Mouse (Mus musculus): ENCODE measurements around the gene Meiob. TPM values are rescaled to one million over a fixed set of nuclear protein-coding genes. Genes with fewer than 3 reads are reported as not detected.

The Meiob gene
- polyA plus RNA-seq, 1 experiment from 2014 or later, result not detected

DNA sequence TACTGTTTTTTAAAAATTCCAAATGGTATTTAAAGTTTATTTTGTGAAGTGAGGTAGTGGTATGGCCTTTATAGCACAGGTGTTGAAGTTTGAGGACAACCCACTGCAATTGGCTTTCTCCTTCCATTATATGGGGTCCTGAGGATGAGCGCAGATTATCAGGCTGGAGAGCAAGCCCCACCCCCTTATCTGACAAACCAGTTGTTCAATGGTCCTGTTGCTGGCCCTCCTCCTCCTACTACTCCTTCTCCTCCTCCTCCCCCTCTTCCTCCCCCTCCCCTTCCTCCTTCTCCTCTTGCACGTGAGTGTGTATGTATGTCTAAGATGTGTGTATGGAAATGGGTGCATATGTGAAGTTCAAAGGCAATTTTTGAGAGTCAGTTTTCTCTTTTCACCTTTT, 8.1 kb downstream of the Meiob start:
- no peak for ATAC-seq (ENCODE audit: insufficient number of reproducible peaks, insufficient read depth, low FRiP score, low read depth)

DNA sequence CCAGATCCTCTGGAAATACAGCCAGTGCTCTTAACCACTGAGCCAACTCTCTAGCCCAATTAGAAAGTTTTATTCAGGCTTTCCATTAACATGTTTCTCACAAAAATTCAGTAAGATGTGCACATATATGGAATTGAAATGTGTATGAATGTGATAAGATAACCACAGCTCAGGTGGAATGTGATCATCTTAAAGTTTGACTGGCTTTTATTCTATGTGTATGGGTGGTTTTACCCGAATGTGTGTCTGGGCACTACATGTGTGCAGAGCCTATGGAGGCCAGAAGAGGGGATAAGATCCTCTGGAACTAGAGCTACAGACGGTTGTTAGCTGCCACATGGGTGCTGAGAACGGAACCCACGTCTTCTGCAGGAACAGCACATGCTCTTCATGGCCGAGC, 11.2 kb downstream of the Meiob start:
- 80% methylated on average over 5 of the region's 5 CpGs for WGBS
- Histone ChIP-seq H3K4me2 (replicated peaks; ENCODE audit: low read depth, low read length) (no peak overlapping the region), H3K36me3 (ENCODE audit: control insufficient read depth, insufficient read depth, low read length) (no peaks in the 10 kb centered on the region), H3K27me3 (ENCODE audit: control insufficient read depth, insufficient read depth, low read length) (no peaks in the 10 kb centered on the region), H3K9ac (replicated peaks; ENCODE audit: low read depth, low read length) (no peak overlapping the region), H3K4me3 (ENCODE audit: low read depth, low read length) (no peak overlapping the region), H3K9me3 (ENCODE audit: control insufficient read depth, low read depth, low read length) (no peaks in the 10 kb centered on the region), H3K27ac (ENCODE audit: low read length) (no peak overlapping the region), H3K4me1 (ENCODE audit: control insufficient read depth, insufficient read depth, low read length) (no peaks in the 10 kb centered on the region)
- no peak for ATAC-seq (ENCODE audit: insufficient number of reproducible peaks, insufficient read depth, low FRiP score, low read depth)

More for the DNA sequence above, 8.1 kb downstream of the Meiob start:
- Histone ChIP-seq H3K36me3 (ENCODE audit: control insufficient read depth, insufficient read depth, low read length) (no peaks in the 10 kb centered on the region), H3K27me3 (ENCODE audit: control insufficient read depth, insufficient read depth, low read length) (no peaks in the 10 kb centered on the region), H3K4me3 (ENCODE audit: low read depth, low read length) (no peak overlapping the region), H3K9ac (replicated peaks; ENCODE audit: low read depth, low read length) (no peak overlapping the region), H3K9me3 (ENCODE audit: control insufficient read depth, low read depth, low read length) (no peaks in the 10 kb centered on the region), H3K27ac (ENCODE audit: low read length) (no peak overlapping the region), H3K4me2 (replicated peaks; ENCODE audit: low read depth, low read length) (no peak overlapping the region), H3K4me1 (ENCODE audit: control insufficient read depth, insufficient read depth, low read length) (no peaks in the 10 kb centered on the region)
- 26% methylated on average over 2 of the region's 2 CpGs for WGBS

DNA sequence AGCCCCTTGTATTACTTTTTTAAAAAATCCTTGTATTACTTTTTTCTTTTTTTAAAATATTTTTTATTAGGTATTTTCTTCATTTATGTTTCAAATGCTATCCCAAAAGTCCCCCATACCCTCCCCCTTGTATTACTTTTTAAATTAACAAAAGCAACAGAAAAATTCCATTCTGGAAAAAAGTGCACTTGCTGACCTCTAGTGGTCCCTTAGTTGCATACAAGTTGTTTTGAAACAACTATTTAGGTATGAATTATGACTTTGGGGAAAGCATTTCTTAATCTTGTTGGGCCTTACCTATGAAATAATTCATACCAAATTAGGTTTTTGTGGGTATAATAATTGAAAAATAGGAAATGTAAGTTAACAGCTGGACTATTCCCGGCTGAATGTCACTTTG, 13.4 kb downstream of the Meiob start:
- WGBS, result 38% methylated on average over 1 of the region's 1 CpGs
- no peaks in the 10 kb centered on the region for H3K4me1 ChIP-seq (ENCODE audit: control insufficient read depth, insufficient read depth, low read length)

DNA sequence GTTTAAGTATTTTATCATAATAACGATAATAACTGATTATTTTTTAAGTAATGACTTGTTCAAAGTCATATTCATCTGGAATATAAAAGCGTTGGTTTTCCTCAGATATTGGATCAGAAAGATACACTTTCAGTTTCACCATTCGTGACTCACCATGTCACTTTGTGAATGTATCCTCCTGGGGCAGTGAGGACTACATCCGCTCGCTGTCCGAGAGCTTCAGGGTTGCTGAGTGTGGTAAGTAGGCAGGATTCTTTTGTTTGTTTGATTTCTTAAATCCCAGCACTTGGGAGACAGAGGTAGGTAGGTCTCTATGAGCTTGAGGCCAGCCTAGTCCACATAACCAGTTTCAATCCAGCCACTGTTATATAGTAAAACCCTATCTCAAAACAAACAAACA, 14.1 kb downstream of the Meiob start:
- Histone ChIP-seq H3K27me3 (ENCODE audit: control insufficient read depth, insufficient read depth, low read length) (no peaks in the 10 kb centered on the region), H3K4me2 (replicated peaks; ENCODE audit: low read depth, low read length) (no peak overlapping the region), H3K9me3 (ENCODE audit: control insufficient read depth, low read depth, low read length) (no peaks in the 10 kb centered on the region), H3K27ac (ENCODE audit: low read length) (no peak overlapping the region), H3K36me3 (ENCODE audit: control insufficient read depth, insufficient read depth, low read length) (no peaks in the 10 kb centered on the region), H3K4me3 (ENCODE audit: low read depth, low read length) (no peak overlapping the region), H3K9ac (replicated peaks; ENCODE audit: low read depth, low read length) (no peak overlapping the region), H3K4me1 (ENCODE audit: control insufficient read depth, insufficient read depth, low read length) (no peaks in the 10 kb centered on the region)
- 47% methylated on average over 6 of the region's 6 CpGs for WGBS
- ATAC-seq (ENCODE audit: insufficient number of reproducible peaks, insufficient read depth, low FRiP score, low read depth), result no peak

More for the DNA sequence above, 13.4 kb downstream of the Meiob start:
- H3K4me2 ChIP-seq (replicated peaks; ENCODE audit: low read depth, low read length), result no peak overlapping the region
- H3K9me3 ChIP-seq (ENCODE audit: control insufficient read depth, low read depth, low read length), result no peaks in the 10 kb centered on the region
- ATAC-seq (ENCODE audit: insufficient number of reproducible peaks, insufficient read depth, low FRiP score, low read depth), result no peak
- no peak overlapping the region for H3K4me3 ChIP-seq (ENCODE audit: low read depth, low read length)
- no peaks in the 10 kb centered on the region for H3K27me3 ChIP-seq (ENCODE audit: control insufficient read depth, insufficient read depth, low read length)
- no peak overlapping the region for H3K27ac ChIP-seq (ENCODE audit: low read length)
- no peaks in the 10 kb centered on the region for H3K36me3 ChIP-seq (ENCODE audit: control insufficient read depth, insufficient read depth, low read length)
- no peak overlapping the region for H3K9ac ChIP-seq (replicated peaks; ENCODE audit: low read depth, low read length)

DNA sequence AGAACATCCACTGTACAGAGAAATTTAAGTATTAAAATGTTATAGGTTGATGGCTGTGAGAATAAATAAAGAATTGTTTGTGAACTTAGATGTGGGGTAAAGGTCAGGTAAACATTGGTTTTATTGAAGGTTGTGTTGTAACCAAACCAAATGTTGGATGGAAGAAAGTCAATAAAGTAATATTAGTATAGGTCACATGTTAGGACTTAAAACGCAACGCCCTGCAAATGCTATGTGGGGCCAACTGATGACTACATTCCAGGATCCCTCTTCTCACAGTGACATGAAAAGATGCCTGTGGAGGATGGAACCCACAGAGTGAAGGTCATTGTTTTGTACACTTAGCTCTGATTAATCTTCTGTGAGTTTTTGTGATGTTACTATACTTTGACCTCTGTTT, 15.4 kb downstream of the Meiob start:
- no peaks in the 10 kb centered on the region for H3K36me3 ChIP-seq (ENCODE audit: control insufficient read depth, insufficient read depth, low read length)
- no peak overlapping the region for H3K9ac ChIP-seq (replicated peaks; ENCODE audit: low read depth, low read length)
- H3K4me1 ChIP-seq (ENCODE audit: control insufficient read depth, insufficient read depth, low read length), result no peaks in the 10 kb centered on the region
- no peak overlapping the region for H3K4me2 ChIP-seq (replicated peaks; ENCODE audit: low read depth, low read length)
- H3K4me3 ChIP-seq (ENCODE audit: low read depth, low read length), result no peak overlapping the region
- no peak for ATAC-seq (ENCODE audit: insufficient number of reproducible peaks, insufficient read depth, low FRiP score, low read depth)
- 47% methylated on average over 2 of the region's 2 CpGs for WGBS
- H3K27me3 ChIP-seq (ENCODE audit: control insufficient read depth, insufficient read depth, low read length), result no peaks in the 10 kb centered on the region
- H3K27ac ChIP-seq (ENCODE audit: low read length), result no peak overlapping the region
- H3K9me3 ChIP-seq (ENCODE audit: control insufficient read depth, low read depth, low read length), result no peaks in the 10 kb centered on the region

DNA sequence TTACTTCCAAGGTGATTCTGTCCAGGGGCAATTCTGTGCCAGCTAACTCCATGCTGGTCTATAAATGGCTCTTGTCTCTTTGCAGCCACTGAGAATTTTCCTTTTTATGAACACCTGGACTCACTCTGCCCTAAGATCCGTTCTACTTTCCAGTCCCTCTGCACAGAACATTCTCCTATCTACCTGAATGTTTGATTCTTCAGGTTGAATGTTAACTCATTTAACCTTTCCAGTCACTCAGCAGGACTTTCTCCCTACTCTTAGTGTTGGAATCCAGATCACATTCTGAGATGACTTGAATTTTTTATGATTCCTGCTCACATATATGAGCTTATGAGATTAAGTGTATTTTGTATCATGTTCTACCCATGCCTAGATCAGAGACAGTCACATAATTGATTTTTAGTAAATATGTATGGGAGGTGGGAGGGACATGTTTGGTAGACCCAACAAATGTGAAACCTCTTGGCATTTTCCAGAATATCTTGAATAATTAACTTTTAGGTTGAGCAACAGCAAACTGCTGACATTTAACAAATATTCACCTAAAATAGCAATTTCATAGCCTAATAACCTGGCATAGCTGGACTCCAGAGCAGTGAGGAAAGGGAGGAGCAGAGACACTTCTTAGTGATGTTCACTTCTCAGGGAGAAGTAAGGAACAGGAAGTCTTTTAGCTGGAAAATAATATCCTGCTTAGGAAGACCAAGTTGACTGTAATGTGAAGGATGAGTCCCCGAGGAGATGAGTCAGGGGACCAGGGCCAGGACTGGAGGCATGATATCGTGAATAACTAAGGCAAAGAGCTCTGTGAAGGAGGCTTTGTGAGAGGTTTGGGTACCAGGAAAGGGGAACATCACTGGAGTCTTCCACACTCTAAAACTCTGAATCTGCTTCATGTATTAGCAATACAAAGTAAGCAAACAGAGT, 17.5 kb downstream of the Meiob start:
- H3K27me3 ChIP-seq (ENCODE audit: control insufficient read depth, insufficient read depth, low read length), result no peaks in the 10 kb centered on the region
- H3K27ac ChIP-seq (ENCODE audit: low read length), result no peak overlapping the region
- H3K9me3 ChIP-seq (ENCODE audit: control insufficient read depth, low read depth, low read length), result no peaks in the 10 kb centered on the region
- WGBS, result 49% methylated on average over 3 of the region's 3 CpGs
- no peaks in the 10 kb centered on the region for H3K36me3 ChIP-seq (ENCODE audit: control insufficient read depth, insufficient read depth, low read length)
- no peak overlapping the region for H3K4me3 ChIP-seq (ENCODE audit: low read depth, low read length)
- H3K4me2 ChIP-seq (replicated peaks; ENCODE audit: low read depth, low read length), result no peak overlapping the region
- no peak for ATAC-seq (ENCODE audit: insufficient number of reproducible peaks, insufficient read depth, low FRiP score, low read depth)
- no peaks in the 10 kb centered on the region for H3K4me1 ChIP-seq (ENCODE audit: control insufficient read depth, insufficient read depth, low read length)
- H3K9ac ChIP-seq (replicated peaks; ENCODE audit: low read depth, low read length), result no peak overlapping the region

DNA sequence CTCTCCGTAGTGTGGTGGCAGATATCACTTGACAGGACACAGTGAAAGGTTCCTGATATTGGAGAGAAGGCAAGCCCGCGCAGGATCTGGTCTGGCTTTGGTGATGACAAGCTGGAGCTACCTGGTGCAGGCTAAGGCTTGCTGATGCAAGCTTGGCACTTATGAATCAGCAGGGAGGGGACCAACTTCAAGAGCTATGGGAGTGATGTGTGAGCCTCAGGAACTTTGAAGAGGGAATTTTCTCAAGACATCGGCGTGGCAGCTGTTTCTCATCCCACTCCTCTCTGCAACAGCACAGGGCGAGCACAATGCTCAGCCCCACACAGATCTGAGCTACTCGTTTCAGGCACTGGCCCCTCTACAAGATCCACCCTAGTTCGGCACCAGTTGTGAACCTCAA, 35.8 kb downstream of the Meiob start, which contains the start of gene Hagh:
Gene Hagh (plus strand): TSS at position 302 of the 400 bp plus-strand sequence.
- no peaks in the 10 kb centered on the region for H3K9me3 ChIP-seq (ENCODE audit: control insufficient read depth, low read depth, low read length)
- no peaks in the 10 kb centered on the region for H3K36me3 ChIP-seq (ENCODE audit: control insufficient read depth, insufficient read depth, low read length)
- no peak within 1 kb of the TSS for H3K9ac ChIP-seq (replicated peaks; ENCODE audit: low read depth, low read length)
- H3K27me3 ChIP-seq (ENCODE audit: control insufficient read depth, insufficient read depth, low read length), result no peaks in the 10 kb centered on the region
- ATAC-seq (ENCODE audit: insufficient number of reproducible peaks, insufficient read depth, low FRiP score, low read depth), result no peak
- 56% methylated on average over 8 of the region's 8 CpGs for WGBS
- H3K4me2 ChIP-seq (replicated peaks; ENCODE audit: low read depth, low read length), result no peak within 1 kb of the TSS
- H3K4me3 ChIP-seq (ENCODE audit: low read depth, low read length), result no peak within 1 kb of the TSS
- no peaks in the 10 kb centered on the region for H3K4me1 ChIP-seq (ENCODE audit: control insufficient read depth, insufficient read depth, low read length)
- no peak within 1 kb of the TSS for H3K27ac ChIP-seq (ENCODE audit: low read length)

DNA sequence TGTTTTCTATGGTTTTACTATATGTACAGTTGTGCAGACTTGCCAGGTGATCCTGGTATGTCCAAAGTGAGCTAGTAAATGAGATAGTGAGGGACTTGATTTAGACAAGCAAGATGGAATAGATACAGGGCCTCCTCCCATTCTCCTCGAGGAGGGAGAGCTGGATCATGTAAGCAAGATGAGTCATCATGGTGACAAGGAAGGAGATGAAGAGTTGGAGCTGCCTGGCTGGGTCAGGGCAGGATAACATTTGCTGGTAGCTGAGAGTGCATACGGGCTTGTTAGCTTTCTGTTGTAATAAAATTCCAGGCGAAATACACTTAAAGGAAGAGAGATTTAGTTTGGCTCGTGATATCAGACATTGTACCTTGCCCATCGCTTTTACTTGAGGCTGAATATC, 36.3 kb downstream of the Meiob start:
- Histone ChIP-seq H3K27ac (ENCODE audit: low read length) (no peak overlapping the region), H3K9ac (replicated peaks; ENCODE audit: low read depth, low read length) (no peak overlapping the region), H3K4me1 (ENCODE audit: control insufficient read depth, insufficient read depth, low read length) (no peaks in the 10 kb centered on the region), H3K36me3 (ENCODE audit: control insufficient read depth, insufficient read depth, low read length) (no peaks in the 10 kb centered on the region), H3K4me2 (replicated peaks; ENCODE audit: low read depth, low read length) (no peak overlapping the region), H3K27me3 (ENCODE audit: control insufficient read depth, insufficient read depth, low read length) (no peaks in the 10 kb centered on the region), H3K9me3 (ENCODE audit: control insufficient read depth, low read depth, low read length) (no peaks in the 10 kb centered on the region), H3K4me3 (ENCODE audit: low read depth, low read length) (no peak overlapping the region)
- no peak for ATAC-seq (ENCODE audit: insufficient number of reproducible peaks, insufficient read depth, low FRiP score, low read depth)
- WGBS, result 52% methylated on average over 5 of the region's 5 CpGs
